Mouse (Mus musculus): ENCODE results near the gene Tmem163. TPM values are rescaled to one million over a fixed set of nuclear protein-coding genes. Genes with fewer than 3 reads are reported as not detected.

The Tmem163 gene
- polyA plus RNA-seq, 1 experiment, result 0.06 TPM

- no peak overlapping the region for H3K4me3 ChIP-seq (ENCODE audit: insufficient read depth, poor library complexity, severe bottlenecking)
- TF ChIP-seq CEBPB (IDR thresholded peaks at IDR 0.05; ENCODE audit: low read depth) (no peak), USF1 (IDR thresholded peaks at IDR 0.05; ENCODE audit: low read depth) (no peak), MYOG (IDR thresholded peaks at IDR 0.05; ENCODE audit: control insufficient read depth, extremely low read depth, insufficient read length) (no peak), MAX (IDR thresholded peaks at IDR 0.05) (no peak), FOSL1 (IDR thresholded peaks at IDR 0.05; ENCODE audit: insufficient read depth, low read length, poor library complexity, severe bottlenecking) (no peak), MYOD1 (IDR thresholded peaks at IDR 0.05; ENCODE audit: control insufficient read depth, insufficient read length, low read depth) (no peak), CTCF (IDR thresholded peaks at IDR 0.05; ENCODE audit: control insufficient read depth, insufficient read depth, insufficient read length) (no peak)
- H3ac ChIP-seq (ENCODE audit: control insufficient read depth, insufficient read length, low read depth), result no peak overlapping the region
- no peaks in the 10 kb centered on the region for H3K79me2 ChIP-seq (ENCODE audit: control insufficient read depth, insufficient read depth)
- H3K79me3 ChIP-seq (ENCODE audit: low read depth), result no peaks in the 10 kb centered on the region
- H3K27me3 ChIP-seq (ENCODE audit: control insufficient read depth, insufficient read depth, insufficient read length), result peaks cover 13% of the 10 kb centered on the region
- no peaks in the 10 kb centered on the region for H3K36me3 ChIP-seq (ENCODE audit: control insufficient read depth, insufficient read depth)
Measured at GRCm38 (mm10) chr1:127507042-127507650, 172.2 kb downstream of the Tmem163 start.

- TF ChIP-seq MYOG (IDR thresholded peaks at IDR 0.05; ENCODE audit: control insufficient read depth, extremely low read depth, insufficient read length) (no peak), MYOD1 (IDR thresholded peaks at IDR 0.05; ENCODE audit: control insufficient read depth, insufficient read length, low read depth) (no peak)
- no peak overlapping the region for H3ac ChIP-seq (ENCODE audit: control insufficient read depth, insufficient read length, low read depth)
Measured at GRCm38 (mm10) chr1:127500701-127501100, 178.6 kb downstream of the Tmem163 start.

GRCm38 (mm10) chr1:127500219-127500618 is 179.1 kb downstream of the Tmem163 start:
- no peaks in the 10 kb centered on the region for H3K79me2 ChIP-seq (ENCODE audit: control insufficient read depth, insufficient read depth)
- no peak overlapping the region for H3ac ChIP-seq (ENCODE audit: control insufficient read depth, insufficient read length, low read depth)
- H3K4me3 ChIP-seq (ENCODE audit: insufficient read depth, poor library complexity, severe bottlenecking), result no peak overlapping the region
- H3K27me3 ChIP-seq (ENCODE audit: control insufficient read depth, insufficient read depth, insufficient read length), result no peaks in the 10 kb centered on the region
- no peaks in the 10 kb centered on the region for H3K79me3 ChIP-seq (ENCODE audit: low read depth)
- TF ChIP-seq CTCF (IDR thresholded peaks at IDR 0.05; ENCODE audit: control insufficient read depth, insufficient read depth, insufficient read length) (peak; percentile 67), FOSL1 (IDR thresholded peaks at IDR 0.05; ENCODE audit: insufficient read depth, low read length, poor library complexity, severe bottlenecking) (no peak)
- H3K36me3 ChIP-seq (ENCODE audit: control insufficient read depth, insufficient read depth), result no peaks in the 10 kb centered on the region

More at GRCm38 (mm10) chr1:127500701-127501100, 178.6 kb downstream of the Tmem163 start:
- Histone ChIP-seq H3K36me3 (ENCODE audit: control insufficient read depth, insufficient read depth) (no peaks in the 10 kb centered on the region), H3K79me2 (ENCODE audit: control insufficient read depth, insufficient read depth) (no peaks in the 10 kb centered on the region), H3K27me3 (ENCODE audit: control insufficient read depth, insufficient read depth, insufficient read length) (no peaks in the 10 kb centered on the region), H3K4me3 (ENCODE audit: insufficient read depth, poor library complexity, severe bottlenecking) (no peak overlapping the region), H3K79me3 (ENCODE audit: low read depth) (no peaks in the 10 kb centered on the region)

- Histone ChIP-seq H3K36me3 (ENCODE audit: control insufficient read depth, insufficient read depth) (no peaks in the 10 kb centered on the region), H3K4me3 (ENCODE audit: insufficient read depth, poor library complexity, severe bottlenecking) (no peak overlapping the region), H3K79me3 (ENCODE audit: low read depth) (no peaks in the 10 kb centered on the region), H3K79me2 (ENCODE audit: control insufficient read depth, insufficient read depth) (no peaks in the 10 kb centered on the region), H3K27me3 (ENCODE audit: control insufficient read depth, insufficient read depth, insufficient read length) (no peaks in the 10 kb centered on the region), H3ac (ENCODE audit: control insufficient read depth, insufficient read length, low read depth) (no peak overlapping the region)
- TF ChIP-seq MYOD1 (IDR thresholded peaks at IDR 0.05; ENCODE audit: control insufficient read depth, insufficient read length, low read depth), result no peak
- no peak for TF ChIP-seq USF1 (IDR thresholded peaks at IDR 0.05; ENCODE audit: low read depth)
- TF ChIP-seq MAX (IDR thresholded peaks at IDR 0.05), result no peak
- no peak for TF ChIP-seq MYOG (IDR thresholded peaks at IDR 0.05; ENCODE audit: control insufficient read depth, extremely low read depth, insufficient read length)
- no peak for TF ChIP-seq CTCF (IDR thresholded peaks at IDR 0.05; ENCODE audit: control insufficient read depth, insufficient read depth, insufficient read length)
- TF ChIP-seq FOSL1 (IDR thresholded peaks at IDR 0.05; ENCODE audit: insufficient read depth, low read length, poor library complexity, severe bottlenecking), result no peak
- TF ChIP-seq CEBPB (IDR thresholded peaks at IDR 0.05; ENCODE audit: low read depth), result no peak
Measured at GRCm38 (mm10) chr1:127498746-127499145, 180.6 kb downstream of the Tmem163 start.

GRCm38 (mm10) chr1:127496737-127497543 is 182.4 kb downstream of the Tmem163 start:
- Histone ChIP-seq H3K27me3 (ENCODE audit: control insufficient read depth, insufficient read depth, insufficient read length) (no peaks in the 10 kb centered on the region), H3K79me3 (ENCODE audit: low read depth) (no peaks in the 10 kb centered on the region), H3K79me2 (ENCODE audit: control insufficient read depth, insufficient read depth) (no peaks in the 10 kb centered on the region), H3ac (ENCODE audit: control insufficient read depth, insufficient read length, low read depth) (no peak overlapping the region), H3K36me3 (ENCODE audit: control insufficient read depth, insufficient read depth) (no peaks in the 10 kb centered on the region), H3K4me3 (ENCODE audit: insufficient read depth, poor library complexity, severe bottlenecking) (no peak overlapping the region)
- TF ChIP-seq MAX (IDR thresholded peaks at IDR 0.05) (no peak), USF1 (IDR thresholded peaks at IDR 0.05; ENCODE audit: low read depth) (no peak), MYOG (IDR thresholded peaks at IDR 0.05; ENCODE audit: control insufficient read depth, extremely low read depth, insufficient read length) (no peak), MYOD1 (IDR thresholded peaks at IDR 0.05; ENCODE audit: control insufficient read depth, insufficient read length, low read depth) (no peak), FOSL1 (IDR thresholded peaks at IDR 0.05; ENCODE audit: insufficient read depth, low read length, poor library complexity, severe bottlenecking) (no peak), CTCF (IDR thresholded peaks at IDR 0.05; ENCODE audit: control insufficient read depth, insufficient read depth, insufficient read length) (peak; percentile 17), CEBPB (IDR thresholded peaks at IDR 0.05; ENCODE audit: low read depth) (no peak)

All from C2C12 (cell line).